Mouse (Mus musculus) ES-E14 (cell line): ENCODE data around the gene Cd82.

Experiments used
- CHD2 ChIP-seq: IDR thresholded peaks from 2 replicates; pipeline ENCODE4 v1.6.1; 2014; ENCODE audit warnings: mild to moderate bottlenecking, low read depth, low read length, inconsistent platforms
- HCFC1 ChIP-seq: IDR thresholded peaks from 2 replicates; pipeline ENCODE4 v1.6.1; 2012; ENCODE audit warnings: low read length, inconsistent platforms, borderline replicate concordance; ENCODE audit not compliant: insufficient read depth
- MAFK ChIP-seq: IDR thresholded peaks from 2 replicates; pipeline ENCODE4 v1.6.1; 2014; ENCODE audit warnings: mild to moderate bottlenecking, low read depth, low read length, inconsistent platforms; ENCODE audit not compliant: insufficient read depth
- ZC3H11A ChIP-seq: IDR thresholded peaks from 2 replicates; pipeline ENCODE4 v1.6.1; 2012; ENCODE audit warnings: low read depth, mild to moderate bottlenecking, inconsistent platforms, low read length, borderline replicate concordance
- ZNF384 ChIP-seq: IDR thresholded peaks from 2 replicates; pipeline ENCODE4 v1.6.1; 2012; ENCODE audit warnings: low read depth, low read length, inconsistent platforms

DNA sequence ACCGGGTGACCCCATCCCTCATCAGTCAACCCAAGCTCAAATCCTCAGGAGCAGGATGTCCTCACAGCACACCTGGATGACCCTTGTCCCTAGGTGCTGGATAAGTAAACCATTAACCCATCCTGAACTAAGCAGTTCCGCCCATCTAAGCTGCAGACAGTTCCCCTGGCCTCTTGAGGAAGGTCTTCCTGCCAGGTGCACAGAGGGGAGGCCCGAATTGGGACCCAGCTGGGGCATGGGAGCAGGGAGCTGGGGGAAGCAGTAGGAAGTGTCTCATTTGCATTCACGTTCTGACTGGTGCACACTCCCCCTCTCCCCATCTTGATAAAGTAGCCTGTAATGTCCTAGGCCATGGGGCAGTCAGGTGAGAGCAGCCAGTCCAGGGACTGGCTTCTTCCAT lies 50.8 kb downstream of the Cd82 start:
- TF ChIP-seq HCFC1: no peak
- no peak for TF ChIP-seq ZC3H11A
- no peak for TF ChIP-seq CHD2
- TF ChIP-seq ZNF384: no peak
- no peak for TF ChIP-seq MAFK
